Comparison of ENCODE assay signal across 8 mouse cellular contexts in the genomic region with DNA sequence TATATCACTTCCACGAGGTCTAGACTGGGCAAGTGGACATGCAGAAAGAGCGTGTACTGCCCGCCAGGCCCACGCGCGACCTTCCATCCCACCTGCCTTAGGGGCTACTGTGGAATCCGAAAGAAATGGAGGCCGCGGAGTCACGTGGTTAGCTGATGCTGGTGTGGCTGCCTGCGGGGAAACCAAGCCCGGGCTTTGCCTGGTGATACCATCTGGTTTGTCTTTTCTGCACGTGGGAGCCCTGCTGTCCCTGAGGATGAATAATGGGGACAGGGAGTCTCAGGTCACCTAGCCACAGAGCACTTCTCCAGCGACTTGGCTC.
DNase-seq lines count a peak whose midpoint lies in the region; ATAC-seq and TF ChIP-seq lines count a peak whose summit lies in the region.

No protein-coding gene starts in this region.

- H3K4me3 ChIP-seq in heart, embryonic 16.5 days (ENCODE audit: low read length): peak overlapping the region; percentile 63; the same call in 1 of the 2 replicates
- peak overlapping the region in 1 of 2 experiments; percentile 26; a peak in 1 of 4 replicates for H3K4me3 ChIP-seq in ES-E14 (ENCODE audit: insufficient read depth in 1 of 2, low read depth in 1 of 2, low read length in 2 of 2, poor library complexity in 1 of 2, severe bottlenecking in 1 of 2)
- peak overlapping the region; percentile 36 for H3K4me3 ChIP-seq in forebrain, embryonic 15.5 days
- no peak overlapping the region; the same call in 1 of the 2 replicates for H3K4me3 ChIP-seq in liver, embryonic 16.5 days (ENCODE audit: low read depth, low read length)

- peaks cover 29% of the 10 kb centered on the region for H3K27me3 ChIP-seq in heart, embryonic 16.5 days (ENCODE audit: control insufficient read depth, insufficient read depth, low read length)
- no peaks in the 10 kb centered on the region for H3K27me3 ChIP-seq in forebrain, embryonic 15.5 days
- peaks cover 68% of the 10 kb centered on the region for H3K27me3 ChIP-seq in liver, embryonic 16.5 days (ENCODE audit: control insufficient read depth, insufficient read depth, low read depth, low read length)

- no peaks in the 10 kb centered on the region; the same call in 1 of the 2 replicates for H3K9me3 ChIP-seq in heart, embryonic 16.5 days (replicated peaks; ENCODE audit: control insufficient read depth, low read length)
- no peaks in the 10 kb centered on the region for H3K9me3 ChIP-seq in ES-E14 (ENCODE audit: control insufficient read depth, insufficient read depth, low read depth, low read length)
- H3K9me3 ChIP-seq in forebrain, embryonic 15.5 days: no peaks in the 10 kb centered on the region
- no peaks in the 10 kb centered on the region for H3K9me3 ChIP-seq in liver, embryonic 16.5 days (replicated peaks; ENCODE audit: control insufficient read depth, low read length)

- H3K9ac ChIP-seq in heart, embryonic 16.5 days (ENCODE audit: low read length): peak overlapping the region; percentile 81
- H3K9ac ChIP-seq in ES-E14 (ENCODE audit: insufficient read depth, low read depth, low read length, poor library complexity, severe bottlenecking): peak overlapping the region; percentile 44
- no peak overlapping the region for H3K9ac ChIP-seq in forebrain, embryonic 15.5 days (replicated peaks)
- H3K9ac ChIP-seq in liver, embryonic 16.5 days (ENCODE audit: low read depth, low read length): no peak overlapping the region; the same call in 1 of the 2 replicates

- no peak for ATAC-seq in heart, embryonic 16.5 days (replicated peaks; ENCODE audit: extremely low read depth, insufficient read depth, low FRiP score)
- ATAC-seq in forebrain, embryonic 15.5 days (replicated peaks): peak; percentile 18
- no peak for ATAC-seq in liver, embryonic 16.5 days (ENCODE audit: low read depth)

- H3K27ac ChIP-seq in heart, embryonic 16.5 days (ENCODE audit: low read length): no peak overlapping the region
- no peak overlapping the region; the same call in 1 of the 2 replicates for H3K27ac ChIP-seq in ES-E14 (ENCODE audit: insufficient read depth, low read depth, low read length, poor library complexity, severe bottlenecking)
- no peak overlapping the region; the same call in 1 of the 2 replicates for H3K27ac ChIP-seq in forebrain, embryonic 15.5 days (replicated peaks)
- no peak overlapping the region for H3K27ac ChIP-seq in liver, embryonic 16.5 days (ENCODE audit: low read length)

- DNase-seq in heart, adult 11 months: no peak
- no peak for DNase-seq in ES-E14 (ENCODE audit: low read depth, low spot score)
- no peak for DNase-seq in Muller cell, postnatal 12 days (ENCODE audit: inconsistent ontology term)
- DNase-seq in urinary bladder, postnatal 14 days (ENCODE audit: low spot score): no peak
- no peak for DNase-seq in gastrocnemius, postnatal 4 days (ENCODE audit: low spot score in 2 of 2)

- H3K4me2 ChIP-seq in heart, embryonic 16.5 days (ENCODE audit: low read depth, low read length): peak overlapping the region; percentile 100
- H3K4me2 ChIP-seq in forebrain, embryonic 15.5 days (replicated peaks): peak overlapping the region; percentile 66
- H3K4me2 ChIP-seq in liver, embryonic 16.5 days (ENCODE audit: low read depth, low read length): 0 out of 2 replicates have a peak overlapping the region, but pooled peaks have one; percentile 70

- no peaks in the 10 kb centered on the region for H3K36me3 ChIP-seq in heart, embryonic 16.5 days (ENCODE audit: control insufficient read depth, insufficient read depth)
- no peaks in the 10 kb centered on the region for H3K36me3 ChIP-seq in ES-E14 (ENCODE audit: control insufficient read depth, insufficient read depth, low read length, poor library complexity, severe bottlenecking)
- no peaks in the 10 kb centered on the region for H3K36me3 ChIP-seq in forebrain, embryonic 15.5 days
- no peaks in the 10 kb centered on the region for H3K36me3 ChIP-seq in liver, embryonic 16.5 days (ENCODE audit: control insufficient read depth, insufficient read depth)

- H3K4me1 ChIP-seq in heart, embryonic 16.5 days (ENCODE audit: control insufficient read depth, insufficient read depth, low read length): peaks cover 8% of the 10 kb centered on the region
- peaks cover 4 to 5% of the 10 kb centered on the region in 2 experiments; a peak in 3 of 4 replicates for H3K4me1 ChIP-seq in ES-E14 (ENCODE audit: control insufficient read depth in 2 of 2, insufficient read depth in 2 of 2, low read length in 2 of 2, poor library complexity in 1 of 2)
- H3K4me1 ChIP-seq in forebrain, embryonic 15.5 days: peaks cover 39% of the 10 kb centered on the region
- H3K4me1 ChIP-seq in liver, embryonic 16.5 days (ENCODE audit: control insufficient read depth, low read depth, low read length): no peaks in the 10 kb centered on the region; the same call in 1 of the 2 replicates

- WGBS in heart, embryonic 16.5 days: 20% methylated on average over 14 of the region's 14 CpGs
- 20% methylated on average over 14 of the region's 14 CpGs for WGBS in forebrain, embryonic 15.5 days
- WGBS in liver, embryonic 16.5 days (ENCODE audit: insufficient replicate concordance): 23% methylated on average over 14 of the region's 14 CpGs

- in situ Hi-C loops in ES-E14 (cut with MboI; ENCODE audit: low sequenced_read_pairs in 2 of 2, unreplicated experiment in 2 of 2): no loop called here

TF ChIP-seq in ES-E14, 5 proteins besides CTCF, POLR2A, EP300 and RAD21:
- TF ChIP-seq ZNF384 (IDR thresholded peaks at IDR 0.05; ENCODE audit: low read depth, low read length): no peak
- TF ChIP-seq MAFK (IDR thresholded peaks at IDR 0.05; ENCODE audit: insufficient read depth, low read depth, low read length): no peak
- TF ChIP-seq ZC3H11A (IDR thresholded peaks at IDR 0.05; ENCODE audit: borderline replicate concordance, low read depth, low read length): no peak
- no peak for TF ChIP-seq CHD2 (IDR thresholded peaks at IDR 0.05; ENCODE audit: low read depth, low read length)
- TF ChIP-seq HCFC1 (IDR thresholded peaks at IDR 0.05; ENCODE audit: borderline replicate concordance, insufficient read depth, low read length): no peak

Comparison
In these comparisons a context has a peak if more than half of its experiments do, and no peak if none do; other contexts are left out.
1. H3K9ac ChIP-seq: peak in heart, embryonic 16.5 days (single experiment) and ES-E14 (single experiment); none in forebrain, embryonic 15.5 days (single experiment) and liver, embryonic 16.5 days (single experiment).
2. Peak in every context shown above with its lines, with median percentiles within 50 percentile points of each other: H3K4me2 ChIP-seq.